Mouse (Mus musculus): ENCODE results near the gene Opcml. TPM values are rescaled to one million over a fixed set of nuclear protein-coding genes. Genes with fewer than 3 reads are reported as not detected.

The Opcml gene
- polyA plus RNA-seq, 1 experiment = 0.08 TPM

DNA sequence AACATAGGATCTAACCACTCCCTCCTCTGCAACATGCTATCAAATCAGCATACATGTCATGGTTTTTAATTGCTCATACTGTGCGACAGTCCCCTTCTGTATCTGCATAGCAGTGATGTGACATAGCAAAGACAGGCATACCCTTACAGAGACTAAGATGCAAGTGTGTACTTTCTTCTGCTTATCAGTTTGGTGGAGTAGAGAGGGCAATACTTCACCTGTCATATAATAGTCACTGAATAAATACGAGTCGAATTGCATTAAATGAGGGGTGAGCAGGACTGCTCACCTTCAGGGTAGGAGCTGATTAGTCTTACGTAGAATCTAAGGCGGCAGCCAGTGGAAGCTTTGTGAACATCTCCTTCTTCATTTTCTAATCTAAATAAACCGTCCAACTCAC is 1146.6 kb downstream of the Opcml start:
- Histone ChIP-seq H3K4me1 (ENCODE audit: control insufficient read depth, insufficient read depth, low read length) (no peaks in the 10 kb centered on the region), H3K4me3 (ENCODE audit: insufficient read depth, low read depth, low read length) (no peak overlapping the region), H3K36me3 (ENCODE audit: control insufficient read depth, insufficient read depth, low read length) (no peaks in the 10 kb centered on the region), H3K27ac (ENCODE audit: insufficient read depth, low read depth, low read length) (no peak overlapping the region), H3K27me3 (replicated peaks; ENCODE audit: control insufficient read depth, insufficient read depth, low read length) (no peaks in the 10 kb centered on the region; the same call in 1 of the 2 replicates)
- no peak for DNase-seq
- TF ChIP-seq CTCF (conservative IDR thresholded peaks at IDR 0.05; ENCODE audit: insufficient read depth, insufficient read length, low read depth, low read length) (no peak), POLR2A (IDR thresholded peaks at IDR 0.05; ENCODE audit: low read depth, low read length) (no peak)
- WGBS = 73% methylated on average over 6 of the region's 6 CpGs

DNA sequence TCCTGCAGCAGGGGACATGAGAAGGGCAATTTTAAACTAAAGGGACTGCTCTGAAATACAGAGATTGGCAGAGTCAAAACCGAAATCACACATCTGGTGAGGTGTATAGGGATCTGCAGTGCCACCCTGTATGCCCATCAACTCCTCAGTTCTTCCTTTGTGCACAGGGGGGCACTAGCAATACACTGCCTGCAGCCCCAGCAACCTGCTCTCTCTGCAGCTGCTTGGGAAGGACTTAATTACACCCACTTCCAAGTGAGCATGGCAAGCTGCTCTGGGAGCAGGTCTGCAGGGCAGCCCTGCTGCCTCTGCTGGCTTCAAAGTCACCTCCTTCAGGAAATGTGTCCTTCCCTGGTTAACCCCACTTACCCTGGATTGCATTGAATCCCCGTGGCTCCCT is 1147.4 kb downstream of the Opcml start:
- Histone ChIP-seq H3K27me3 (replicated peaks; ENCODE audit: control insufficient read depth, insufficient read depth, low read length) (no peaks in the 10 kb centered on the region; the same call in 1 of the 2 replicates), H3K27ac (ENCODE audit: insufficient read depth, low read depth, low read length) (no peak overlapping the region), H3K4me1 (ENCODE audit: control insufficient read depth, insufficient read depth, low read length) (no peaks in the 10 kb centered on the region), H3K4me3 (ENCODE audit: insufficient read depth, low read depth, low read length) (no peak overlapping the region), H3K36me3 (ENCODE audit: control insufficient read depth, insufficient read depth, low read length) (no peaks in the 10 kb centered on the region)
- TF ChIP-seq CTCF (conservative IDR thresholded peaks at IDR 0.05; ENCODE audit: insufficient read depth, insufficient read length, low read depth, low read length) (no peak), POLR2A (IDR thresholded peaks at IDR 0.05; ENCODE audit: low read depth, low read length) (no peak)
- WGBS = 54% methylated on average over 2 of the region's 2 CpGs
- DNase-seq = no peak

DNA sequence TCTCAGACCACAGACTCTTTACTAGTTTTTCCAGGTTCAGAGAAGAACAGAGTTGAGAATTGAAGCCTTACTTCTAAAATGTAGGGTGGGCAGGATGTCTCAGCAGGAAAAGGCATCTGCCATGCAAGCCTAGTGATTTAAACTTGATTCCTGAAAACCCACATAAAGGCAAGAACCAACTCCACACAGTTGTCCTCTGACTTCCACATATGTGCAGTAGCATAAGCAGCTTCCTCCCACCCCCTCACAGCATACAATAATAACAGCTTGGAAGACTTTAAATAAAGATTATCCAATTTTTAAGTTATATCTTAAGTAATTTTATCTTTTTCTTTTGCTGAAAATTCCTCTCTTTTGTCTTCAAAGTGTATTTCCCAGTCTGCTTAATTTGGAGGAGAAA is 1150.3 kb downstream of the Opcml start:
- H3K4me1 ChIP-seq (ENCODE audit: control insufficient read depth, insufficient read depth, low read length) = no peaks in the 10 kb centered on the region
- H3K27ac ChIP-seq (ENCODE audit: insufficient read depth, low read depth, low read length) = no peak overlapping the region
- no peaks in the 10 kb centered on the region for H3K36me3 ChIP-seq (ENCODE audit: control insufficient read depth, insufficient read depth, low read length)
- H3K4me3 ChIP-seq (ENCODE audit: insufficient read depth, low read depth, low read length) = no peak overlapping the region
- no peak for DNase-seq
- H3K27me3 ChIP-seq (replicated peaks; ENCODE audit: control insufficient read depth, insufficient read depth, low read length) = no peaks in the 10 kb centered on the region; the same call in 1 of the 2 replicates
- TF ChIP-seq POLR2A (IDR thresholded peaks at IDR 0.05; ENCODE audit: low read depth, low read length) (no peak), CTCF (conservative IDR thresholded peaks at IDR 0.05; ENCODE audit: insufficient read depth, insufficient read length, low read depth, low read length) (no peak)

DNA sequence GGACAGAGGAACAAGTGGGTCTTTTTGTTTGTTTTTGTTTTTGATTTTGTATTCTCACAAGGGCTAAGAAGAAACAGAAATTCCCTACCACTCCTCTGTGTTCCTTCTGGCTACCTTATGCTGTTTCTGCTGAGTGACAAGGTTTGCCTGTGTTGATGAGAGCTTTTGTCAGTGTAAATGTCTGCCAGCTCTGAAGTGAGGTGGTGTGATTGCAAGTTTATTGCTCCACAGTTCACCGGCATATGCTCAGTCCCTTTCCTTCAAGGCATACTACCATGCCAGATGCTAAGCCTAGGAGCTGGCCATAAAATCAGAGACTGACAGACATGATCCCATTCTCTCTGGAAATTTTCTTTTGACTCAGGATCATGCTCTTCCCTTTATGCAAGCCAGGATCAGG is 1178.9 kb downstream of the Opcml start:
- Histone ChIP-seq H3K4me3 (ENCODE audit: insufficient read depth, low read depth, low read length) (no peak overlapping the region), H3K27me3 (replicated peaks; ENCODE audit: control insufficient read depth, insufficient read depth, low read length) (no peaks in the 10 kb centered on the region), H3K27ac (ENCODE audit: insufficient read depth, low read depth, low read length) (no peak overlapping the region), H3K4me1 (ENCODE audit: control insufficient read depth, insufficient read depth, low read length) (no peaks in the 10 kb centered on the region), H3K36me3 (ENCODE audit: control insufficient read depth, insufficient read depth, low read length) (no peaks in the 10 kb centered on the region)
- 17% methylated on average over 1 of the region's 1 CpGs for WGBS
- TF ChIP-seq POLR2A (IDR thresholded peaks at IDR 0.05; ENCODE audit: low read depth, low read length) = no peak
- TF ChIP-seq CTCF (conservative IDR thresholded peaks at IDR 0.05; ENCODE audit: insufficient read depth, insufficient read length, low read depth, low read length) = no peak
- DNase-seq = no peak
